ENCODE assay signal across 16 mouse cellular contexts in genomic region chr14:45438250-45438930, GRCm38 (mm10). TPM values are rescaled to one million over a fixed set of nuclear protein-coding genes. Genes with fewer than 3 reads are reported as not detected.
DNase-seq lines count a peak whose midpoint lies in the region; TF ChIP-seq lines count a peak whose summit lies in the region.
"Had no signal": no experiment of that assay in that cellular context is flagged by ENCODE, and none has a peak within 500 bp of the region (broad histone marks: within the 10 kb centered on the region; RNA-seq: fewer than 3 reads in every experiment).

No protein-coding gene starts in this region.

- no peak for TF ChIP-seq CTCF in kidney, adult 2 months (conservative IDR thresholded peaks at IDR 0.05; ENCODE audit: insufficient read depth, insufficient read length, low read depth, low read length)

- DNase-seq in kidney, adult 2 months = peak; percentile 47
- DNase-seq in kidney, adult 8-10 months = no peak
- DNase-seq in embryo, embryonic 11 days = peak; percentile 69
- peak; percentile 23 for DNase-seq in fibroblast of lung, adult 2 months (ENCODE audit: low read depth)
- peak; percentile 53 for DNase-seq in mesoderm, embryonic 11.5 days (ENCODE audit: low read depth, low spot score)
- DNase-seq in retina, postnatal 1 day = no peak
- DNase-seq in midbrain, embryonic 10.5 days (ENCODE audit: low spot score) = no peak
- DNase-seq: B cell, adult 2 months; cerebellum, adult 11-12 months; heart, adult 18-20 months; liver, embryonic 13.5 days; right cerebral cortex, adult 18-20 months; spleen, adult 18-20 months had no signal

- TF ChIP-seq POLR2A in kidney, adult 2 months (IDR thresholded peaks at IDR 0.05; ENCODE audit: low read depth, low read length) = no peak

- no peaks in the 10 kb centered on the region for H3K27me3 ChIP-seq in kidney, adult 2 months (replicated peaks; ENCODE audit: control insufficient read depth, insufficient read depth, low read length)
- no peaks in the 10 kb centered on the region for H3K27me3 ChIP-seq in midbrain, embryonic 10.5 days (ENCODE audit: low read depth, poor library complexity, severe bottlenecking)
- H3K27me3 ChIP-seq: liver, embryonic 13.5 days had no signal

- H3K36me3 ChIP-seq in kidney, adult 2 months (ENCODE audit: control insufficient read depth, insufficient read depth, low read length) = no peaks in the 10 kb centered on the region
- no peaks in the 10 kb centered on the region for H3K36me3 ChIP-seq in midbrain, embryonic 10.5 days
- H3K36me3 ChIP-seq: forebrain, embryonic 10.5 days; liver, embryonic 13.5 days had no signal

- H3K4me1 ChIP-seq in kidney, adult 2 months (ENCODE audit: control insufficient read depth, insufficient read depth, low read length) = peaks cover 12% of the 10 kb centered on the region; the same call in 1 of the 2 replicates
- no peaks in the 10 kb centered on the region; the same call in 1 of the 2 replicates for H3K4me1 ChIP-seq in midbrain, embryonic 10.5 days

- WGBS in kidney, adult 2 months = 55% methylated on average over 19 of the region's 19 CpGs
- WGBS in midbrain, embryonic 10.5 days = 85% methylated on average over 19 of the region's 19 CpGs

- peak overlapping the region; percentile 11; the same call in 1 of the 2 replicates for H3K4me3 ChIP-seq in kidney, adult 2 months (ENCODE audit: insufficient read depth, low read depth, low read length)
- H3K4me3 ChIP-seq in midbrain, embryonic 10.5 days = no peak overlapping the region
- H3K4me3 ChIP-seq: forebrain, embryonic 10.5 days; liver, embryonic 13.5 days; myocyte had no signal

- H3K27ac ChIP-seq in kidney, adult 2 months (ENCODE audit: insufficient read depth, low read depth, low read length) = peak overlapping the region; percentile 97
- H3K27ac ChIP-seq in midbrain, embryonic 10.5 days (replicated peaks) = no peak overlapping the region
- H3K27ac ChIP-seq: forebrain, embryonic 10.5 days; hindbrain, embryonic 14.5 days; liver, embryonic 13.5 days had no signal

- H3K9me3 ChIP-seq in midbrain, embryonic 10.5 days (replicated peaks) = no peaks in the 10 kb centered on the region
- H3K9me3 ChIP-seq: forebrain, embryonic 10.5 days; liver, embryonic 13.5 days had no signal

RNA-seq across cellular contexts. Expression of gene Gnpnat1, which starts 33.7 kb away (rescaled TPM):
- 8.0 and 10.1 TPM in 2 replicates for polyA plus RNA-seq in kidney, adult 2 months (2012; rRNA removed)
- polyA plus RNA-seq in midbrain, embryonic 10.5 days (2016; fragmentation: Nextera tagmentation; extraction: Ambion mirVana) = 37.8 and 42.4 TPM in 2 replicates

Comparison
In these comparisons a context has a peak if more than half of its experiments do, and no peak if none do; other contexts are left out.
1. DNase-seq: peak in kidney, adult 2 months (single experiment), embryo, embryonic 11 days (single experiment), fibroblast of lung, adult 2 months (single experiment) and mesoderm, embryonic 11.5 days (single experiment); none in kidney, adult 8-10 months (0 of 2), retina, postnatal 1 day (single experiment) and midbrain, embryonic 10.5 days (single experiment).